Mouse (Mus musculus): ENCODE measurements around the gene Phykpl. TPM values are rescaled to one million over a fixed set of nuclear protein-coding genes. Genes with fewer than 3 reads are reported as not detected.

The Phykpl gene
- total RNA-seq, 2 experiments from 2014 or later: 7.8 to 8.2 TPM

GRCm38 (mm10) chr11:51636323-51636684 lies 51.7 kb downstream of the Phykpl start:
- Histone ChIP-seq H3K4me3 (peak overlapping the region; percentile 89), H3K27ac (peak overlapping the region; percentile 96)
- peak; percentile 83 for TF ChIP-seq CTCF (IDR thresholded peaks at IDR 0.05)
- DNase-seq (ENCODE audit: extremely low spot score in 1 of 2, low spot score in 2 of 2): peak in 1 of 2 experiments; percentile 54
- intact Hi-C loops (cut with DNase I): loop anchor here (5.0 kb wide), 1 partner anchor 46 kb away; no protein-coding TSS in a partner anchor

GRCm38 (mm10) chr11:51637971-51638414 lies 53.4 kb downstream of the Phykpl start:
- TF ChIP-seq CTCF (IDR thresholded peaks at IDR 0.05): no peak
- no peak for DNase-seq (ENCODE audit: extremely low spot score in 1 of 2, low spot score in 2 of 2)
- H3K4me3 ChIP-seq: peak overlapping the region; percentile 22; the same call in 1 of the 2 replicates
- H3K27ac ChIP-seq: peak overlapping the region; percentile 56
- intact Hi-C loops (cut with DNase I): loop anchor here (5.0 kb wide), 1 partner anchor 44 kb away; no protein-coding TSS in a partner anchor

GRCm38 (mm10) chr11:51638497-51638896 lies 53.9 kb downstream of the Phykpl start:
- TF ChIP-seq CTCF (IDR thresholded peaks at IDR 0.05): no peak
- Histone ChIP-seq H3K4me3 (no peak overlapping the region), H3K27ac (no peak overlapping the region)
- no peak for DNase-seq (ENCODE audit: extremely low spot score in 1 of 2, low spot score in 2 of 2)
- intact Hi-C loops (cut with DNase I): loop anchor here (5.0 kb wide), 1 partner anchor 44 kb away; no protein-coding TSS in a partner anchor

GRCm38 (mm10) chr11:51640748-51641147 lies 56.2 kb downstream of the Phykpl start:
- intact Hi-C loops (cut with DNase I): no loop called here
- Histone ChIP-seq H3K4me3 (no peak overlapping the region), H3K27ac (no peak overlapping the region)
- TF ChIP-seq CTCF (IDR thresholded peaks at IDR 0.05): no peak
- DNase-seq (ENCODE audit: extremely low spot score in 1 of 2, low spot score in 2 of 2): no peak

GRCm38 (mm10) chr11:51643202-51643601 lies 58.6 kb downstream of the Phykpl start:
- TF ChIP-seq CTCF (IDR thresholded peaks at IDR 0.05): no peak
- H3K4me3 ChIP-seq: no peak overlapping the region
- intact Hi-C loops (cut with DNase I): no loop called here
- DNase-seq (ENCODE audit: extremely low spot score in 1 of 2, low spot score in 2 of 2): no peak
- peak overlapping the region; percentile 32; the same call in 1 of the 2 replicates for H3K27ac ChIP-seq

- DNase-seq (ENCODE audit: extremely low spot score in 1 of 2, low spot score in 2 of 2): no peak
- intact Hi-C loops (cut with DNase I): no loop called here
- Histone ChIP-seq H3K27ac (peak overlapping the region; percentile 32; the same call in 1 of the 2 replicates), H3K4me3 (no peak overlapping the region)
- TF ChIP-seq CTCF (IDR thresholded peaks at IDR 0.05): no peak
Observed at GRCm38 (mm10) chr11:51643761-51644160, 59.2 kb downstream of the Phykpl start.

GRCm38 (mm10) chr11:51644217-51644616 lies 59.7 kb downstream of the Phykpl start:
- no peak for DNase-seq (ENCODE audit: extremely low spot score in 1 of 2, low spot score in 2 of 2)
- Histone ChIP-seq H3K27ac (no peak overlapping the region), H3K4me3 (no peak overlapping the region)
- intact Hi-C loops (cut with DNase I): no loop called here
- no peak for TF ChIP-seq CTCF (IDR thresholded peaks at IDR 0.05)

GRCm38 (mm10) chr11:51645293-51645692 lies 60.7 kb downstream of the Phykpl start:
- intact Hi-C loops (cut with DNase I): no loop called here
- Histone ChIP-seq H3K4me3 (no peak overlapping the region), H3K27ac (no peak overlapping the region)
- no peak for DNase-seq (ENCODE audit: extremely low spot score in 1 of 2, low spot score in 2 of 2)
- no peak for TF ChIP-seq CTCF (IDR thresholded peaks at IDR 0.05)

- intact Hi-C loops (cut with DNase I): no loop called here
- no peak for TF ChIP-seq CTCF (IDR thresholded peaks at IDR 0.05)
- Histone ChIP-seq H3K27ac (0 out of 2 replicates have a peak overlapping the region, but pooled peaks have one; percentile 53), H3K4me3 (no peak overlapping the region)
- no peak for DNase-seq (ENCODE audit: extremely low spot score in 1 of 2, low spot score in 2 of 2)
Observed at GRCm38 (mm10) chr11:51646245-51646644, 61.7 kb downstream of the Phykpl start.

GRCm38 (mm10) chr11:51646751-51647667 lies 62.5 kb downstream of the Phykpl start:
- Histone ChIP-seq H3K27ac (peak overlapping the region; percentile 53), H3K4me3 (no peak overlapping the region)
- no peak for TF ChIP-seq CTCF (IDR thresholded peaks at IDR 0.05)
- peak in 1 of 2 experiments; percentile 9 for DNase-seq (ENCODE audit: extremely low spot score in 1 of 2, low spot score in 2 of 2)
- intact Hi-C loops (cut with DNase I): no loop called here

GRCm38 (mm10) chr11:51648566-51648965 lies 64.0 kb downstream of the Phykpl start:
- TF ChIP-seq CTCF (IDR thresholded peaks at IDR 0.05): no peak
- no peak for DNase-seq (ENCODE audit: extremely low spot score in 1 of 2, low spot score in 2 of 2)
- no peak overlapping the region for H3K4me3 ChIP-seq
- no peak overlapping the region for H3K27ac ChIP-seq
- intact Hi-C loops (cut with DNase I): no loop called here

GRCm38 (mm10) chr11:51649111-51649888 lies 64.7 kb downstream of the Phykpl start:
- no peak for TF ChIP-seq CTCF (IDR thresholded peaks at IDR 0.05)
- Histone ChIP-seq H3K27ac (peak overlapping the region; percentile 80), H3K4me3 (peak overlapping the region; percentile 52)
- DNase-seq (ENCODE audit: extremely low spot score in 1 of 2, low spot score in 2 of 2): no peak
- intact Hi-C loops (cut with DNase I): no loop called here

Data from left cerebral cortex, adult 2 months (tissue).